Mouse (Mus musculus) ES-E14 (cell line): Measurements from ENCODE around the gene a. TPM values are rescaled to one million over a fixed set of nuclear protein-coding genes. Genes with fewer than 3 reads are reported as not detected.
"Not testable (repeated sequence)": the region's sequence is repeated elsewhere in the genome, so short reads cannot be mapped to it uniquely, and the experiment has no call there.

ENCODE experiments used
- DNase-seq: peaks from one replicate; pipeline ENCODE4 v3.0.0-alpha.2; 2013; ENCODE audit warnings: low read depth, low spot score
- H3K27ac ChIP-seq: 2 replicates; pipeline ENCODE4 v1.5.1; 2012; ENCODE audit warnings: low read depth, mild to moderate bottlenecking, low read length, moderate library complexity, mixed read lengths; ENCODE audit not compliant: poor library complexity, insufficient read depth, severe bottlenecking
- H3K36me3 ChIP-seq: 2 replicates; pipeline ENCODE4 v1.6.1; 2012; ENCODE audit warnings: mild to moderate bottlenecking, low read length, moderate library complexity, mixed read lengths; ENCODE audit not compliant: control insufficient read depth, poor library complexity, insufficient read depth, severe bottlenecking
- H3K4me1 ChIP-seq, 2 experiments: fragments of 150-350 bp in 1 of 2; sonication (generic) in 1 of 2; 2 replicates each; pipeline ENCODE4 v1.6.1; 2012; ENCODE audit warnings: low read length in 2 of 2, mild to moderate bottlenecking in 1 of 2, mixed read lengths in 1 of 2; ENCODE audit not compliant: control insufficient read depth in 2 of 2, insufficient read depth in 2 of 2, poor library complexity in 1 of 2
- H3K4me3 ChIP-seq, 2 experiments: fragments of 150-350 bp in 1 of 2; sonication (generic) in 1 of 2; 2 replicates each; pipeline ENCODE4 v1.5.1; 2012; ENCODE audit warnings: low read length in 2 of 2, low read depth in 1 of 2, mild to moderate bottlenecking in 1 of 2, mixed read lengths in 1 of 2; ENCODE audit not compliant: insufficient read depth in 1 of 2, poor library complexity in 1 of 2, severe bottlenecking in 1 of 2
- H3K9ac ChIP-seq: 2 replicates; pipeline ENCODE4 v1.6.1; 2012; ENCODE audit warnings: low read depth, mild to moderate bottlenecking, low read length, mixed read lengths; ENCODE audit not compliant: poor library complexity, insufficient read depth, severe bottlenecking
- H3K9me3 ChIP-seq: fragments of 150-350 bp; sonication (generic); 2 replicates; pipeline ENCODE4 v1.6.1; 2012; ENCODE audit warnings: low read depth, mild to moderate bottlenecking, low read length; ENCODE audit not compliant: control insufficient read depth, insufficient read depth
- CHD2 ChIP-seq: IDR thresholded peaks from 2 replicates; pipeline ENCODE4 v1.6.1; 2014; ENCODE audit warnings: mild to moderate bottlenecking, low read depth, low read length, inconsistent platforms
- HCFC1 ChIP-seq: IDR thresholded peaks from 2 replicates; pipeline ENCODE4 v1.6.1; 2012; ENCODE audit warnings: low read length, inconsistent platforms, borderline replicate concordance; ENCODE audit not compliant: insufficient read depth
- MAFK ChIP-seq: IDR thresholded peaks from 2 replicates; pipeline ENCODE4 v1.6.1; 2014; ENCODE audit warnings: mild to moderate bottlenecking, low read depth, low read length, inconsistent platforms; ENCODE audit not compliant: insufficient read depth
- ZC3H11A ChIP-seq: IDR thresholded peaks from 2 replicates; pipeline ENCODE4 v1.6.1; 2012; ENCODE audit warnings: low read depth, mild to moderate bottlenecking, inconsistent platforms, low read length, borderline replicate concordance
- ZNF384 ChIP-seq: IDR thresholded peaks from 2 replicates; pipeline ENCODE4 v1.6.1; 2012; ENCODE audit warnings: low read depth, low read length, inconsistent platforms
- in situ Hi-C, 2 experiments: fragments of 600-800 bp; cut with MboI; formaldehyde crosslinking; loops; one replicate each; pipeline ENCODE4 v1.15.1; 2025; ENCODE audit warnings: low sequenced_read_pairs in 2 of 2, inconsistent platforms in 1 of 2; ENCODE audit not compliant: unreplicated experiment in 2 of 2
- total RNA-seq: library from RNA; depleted of rRNA; stranded (reverse); fragments of 300-350 nt; gene quantifications from 2 replicates; pipeline ENCODE4 v1.2.3, GENCODE M21; 2012

Gene a
- total RNA-seq, 1 experiment = 0.49 TPM

GRCm38 (mm10) chr2:155018762-155019641 is 227.8 kb downstream of the a start:
- in situ Hi-C loops = no loop called here
- H3K9ac ChIP-seq = no peak overlapping the region
- H3K27ac ChIP-seq = no peak overlapping the region
- H3K4me3 ChIP-seq = no peak overlapping the region
- H3K36me3 ChIP-seq = no peaks in the 10 kb centered on the region
- no peak for DNase-seq
- H3K9me3 ChIP-seq = no peaks in the 10 kb centered on the region
- TF ChIP-seq CHD2 (no peak), ZNF384 (no peak), MAFK (no peak), ZC3H11A (no peak), HCFC1 (no peak)
- no peaks in the 10 kb centered on the region for H3K4me1 ChIP-seq

GRCm38 (mm10) chr2:155019673-155020072 is 228.5 kb downstream of the a start:
- Histone ChIP-seq H3K4me3 (no peak overlapping the region), H3K36me3 (no peaks in the 10 kb centered on the region), H3K9ac (no peak overlapping the region), H3K27ac (no peak overlapping the region), H3K9me3 (no peaks in the 10 kb centered on the region), H3K4me1 (no peaks in the 10 kb centered on the region)
- in situ Hi-C loops = no loop called here
- no peak for DNase-seq
- TF ChIP-seq ZNF384 (no peak), ZC3H11A (no peak), HCFC1 (no peak), CHD2 (no peak), MAFK (no peak)

- not testable (repeated sequence) for DNase-seq, H3K27ac ChIP-seq
Observed at GRCm38 (mm10) chr2:155020247-155020826, 229.1 kb downstream of the a start.

GRCm38 (mm10) chr2:155030831-155031230 is 239.6 kb downstream of the a start:
- Histone ChIP-seq H3K27ac (no peak overlapping the region), H3K4me1 (no peaks in the 10 kb centered on the region), H3K36me3 (no peaks in the 10 kb centered on the region), H3K9me3 (no peaks in the 10 kb centered on the region), H3K4me3 (no peak overlapping the region), H3K9ac (no peak overlapping the region)
- DNase-seq = no peak
- TF ChIP-seq MAFK = no peak
- TF ChIP-seq ZNF384 = no peak
- TF ChIP-seq ZC3H11A = no peak
- TF ChIP-seq CHD2 = no peak
- TF ChIP-seq HCFC1 = no peak
- in situ Hi-C loops = no loop called here

More at GRCm38 (mm10) chr2:155020247-155020826, 229.1 kb downstream of the a start:
- H3K4me3 ChIP-seq, H3K9me3 ChIP-seq, H3K9ac ChIP-seq, in situ Hi-C loops, H3K36me3 ChIP-seq, H3K4me1 ChIP-seq: not testable (repeated sequence)
